Mouse (Mus musculus): ENCODE measurements around the gene Gstm4. TPM values are rescaled to one million over a fixed set of nuclear protein-coding genes. Genes with fewer than 3 reads are reported as not detected.

The Gstm4 gene
- polyA plus RNA-seq (2012; rRNA removed) = 17.0 and 18.1 TPM in 2 replicates

GRCm38 (mm10) chr3:108044394-108045140, at the start of gene Gstm4:
Gene Gstm4, minus strand, starts transcription at chr3:108044894.

GRCm38 (mm10) chr3:108092536-108093115, 47.9 kb upstream of the Gstm4 start, which contains the start of gene Gnat2:
Gene Gnat2, plus strand, starts transcription at chr3:108092789.

GRCm38 (mm10) chr3:108086470-108086979, 41.8 kb upstream of the Gstm4 start, which contains the start of gene Ampd2:
Gene Ampd2, minus strand, starts transcription at chr3:108086651.

GRCm38 (mm10) chr3:108017473-108018189, 27.1 kb downstream of the Gstm4 start, which contains the start of gene Gstm1:
Gene Gstm1, minus strand, starts transcription at chr3:108017973.

Other genes with a start within 250 kb of the Gstm4 start
- 0.03 TPM in 1 of 2 replicates, not detected in the other for gene Eps8l3, start 167.7 kb downstream of the Gstm4 start, polyA plus RNA-seq (2012; rRNA removed)
- 158 and 185 TPM in 2 replicates for gene Gstm5, start 149.1 kb downstream of the Gstm4 start, polyA plus RNA-seq (2012; rRNA removed)
- gene Gstm7, start 113.1 kb downstream of the Gstm4 start, polyA plus RNA-seq (2012; rRNA removed) = 40.9 and 45.0 TPM in 2 replicates
- 10.0 and 10.6 TPM in 2 replicates for gene Gstm6, start 101.1 kb downstream of the Gstm4 start, polyA plus RNA-seq (2012; rRNA removed)
- not detected in 2 replicates for gene Gstm3, start 75.6 kb downstream of the Gstm4 start, polyA plus RNA-seq (2012; rRNA removed)
- gene Gstm2, start 58.4 kb downstream of the Gstm4 start, polyA plus RNA-seq (2012; rRNA removed) = 6.8 and 8.2 TPM in 2 replicates
- 86.3 and 90.3 TPM in 2 replicates for gene Gstm1, start 26.9 kb downstream of the Gstm4 start, polyA plus RNA-seq (2012; rRNA removed)
- 90.2 and 99.8 TPM in 2 replicates for gene Ampd2, start 41.8 kb upstream of the Gstm4 start, polyA plus RNA-seq (2012; rRNA removed)
- gene Gnat2, start 47.9 kb upstream of the Gstm4 start, polyA plus RNA-seq (2012; rRNA removed) = 0.10 and 0.20 TPM in 2 replicates
- gene Gnai3, start 101.3 kb upstream of the Gstm4 start, polyA plus RNA-seq (2012; rRNA removed) = 79.9 and 83.6 TPM in 2 replicates
- 5.2 TPM in 2 replicates for gene Gpr61, start 110.0 kb upstream of the Gstm4 start, polyA plus RNA-seq (2012; rRNA removed)
- 19.0 and 19.8 TPM in 2 replicates for gene Amigo1, start 141.4 kb upstream of the Gstm4 start, polyA plus RNA-seq (2012; rRNA removed)
- gene Cyb561d1, start 156.3 kb upstream of the Gstm4 start, polyA plus RNA-seq (2012; rRNA removed) = 6.6 and 6.9 TPM in 2 replicates
- 36.4 and 37.2 TPM in 2 replicates for gene Atxn7l2, start 166.0 kb upstream of the Gstm4 start, polyA plus RNA-seq (2012; rRNA removed)
- gene Sypl2, start 181.8 kb upstream of the Gstm4 start, polyA plus RNA-seq (2012; rRNA removed) = 1.0 and 2.5 TPM in 2 replicates
- 166 and 175 TPM in 2 replicates for gene Psma5, start 212.0 kb upstream of the Gstm4 start, polyA plus RNA-seq (2012; rRNA removed)
- gene Sort1, start 239.2 kb upstream of the Gstm4 start, polyA plus RNA-seq (2012; rRNA removed) = 61.8 and 62.0 TPM in 2 replicates